Mouse (Mus musculus): ENCODE results near the gene Fam122b. TPM values are rescaled to one million over a fixed set of nuclear protein-coding genes. Genes with fewer than 3 reads are reported as not detected.

Gene Fam122b
- total and polyA plus RNA-seq, 3 experiments: 1.6 to 4.3 (median 2.2) TPM

GRCm38 (mm10) chrX:53211756-53212483 lies 57.7 kb downstream of the Fam122b start:
- peak; percentile 50 to 51 for DNase-seq
- Histone ChIP-seq H3K79me2 (replicated peaks; ENCODE audit: control insufficient read depth, insufficient read depth, low read length) (no peaks in the 10 kb centered on the region), H3K27ac (no peak overlapping the region), H3K4me3 (no peak overlapping the region), H3K36me3 (ENCODE audit: control insufficient read depth, insufficient read depth, low read length) (no peaks in the 10 kb centered on the region), H3K27me3 (ENCODE audit: control insufficient read depth, insufficient read depth, low read length) (no peaks in the 10 kb centered on the region), H3K9ac (ENCODE audit: low read depth, low read length) (no peak overlapping the region), H3K4me1 (ENCODE audit: control insufficient read depth, insufficient read depth, low read length) (peaks cover 3% of the 10 kb centered on the region)
- no peak for TF ChIP-seq EP300 (IDR thresholded peaks at IDR 0.05; ENCODE audit: insufficient read depth, low read depth, low read length)
- WGBS: 41% methylated on average over 7 of the region's 7 CpGs
- intact Hi-C loops (cut with DNase I): loop anchor here (10.0 kb wide), 1 partner anchor 97 kb away; no protein-coding TSS in a partner anchor

- no peak overlapping the region for H3K27ac ChIP-seq
- DNase-seq: no peak
- no peaks in the 10 kb centered on the region for H3K79me2 ChIP-seq (replicated peaks; ENCODE audit: control insufficient read depth, insufficient read depth, low read length)
- H3K4me3 ChIP-seq: no peak overlapping the region
- TF ChIP-seq POLR2A (IDR thresholded peaks at IDR 0.05; ENCODE audit: insufficient read depth, low read depth, low read length) (no peak), CTCF (IDR thresholded peaks at IDR 0.05) (no peak), EP300 (IDR thresholded peaks at IDR 0.05; ENCODE audit: insufficient read depth, low read depth, low read length) (no peak)
- intact Hi-C loops (cut with DNase I): no loop called here
- H3K36me3 ChIP-seq (ENCODE audit: control insufficient read depth, insufficient read depth, low read length): no peaks in the 10 kb centered on the region
- no peaks in the 10 kb centered on the region for H3K27me3 ChIP-seq (ENCODE audit: control insufficient read depth, insufficient read depth, low read length)
- H3K9ac ChIP-seq (ENCODE audit: low read depth, low read length): no peak overlapping the region
- whole genome bisulfite sequencing: 71% methylated on average over 7 of the region's 7 CpGs
- peaks cover 1% of the 10 kb centered on the region for H3K4me1 ChIP-seq (ENCODE audit: control insufficient read depth, insufficient read depth, low read length)
Measured at GRCm38 (mm10) chrX:53209431-53209830, 60.2 kb downstream of the Fam122b start.

DNA sequence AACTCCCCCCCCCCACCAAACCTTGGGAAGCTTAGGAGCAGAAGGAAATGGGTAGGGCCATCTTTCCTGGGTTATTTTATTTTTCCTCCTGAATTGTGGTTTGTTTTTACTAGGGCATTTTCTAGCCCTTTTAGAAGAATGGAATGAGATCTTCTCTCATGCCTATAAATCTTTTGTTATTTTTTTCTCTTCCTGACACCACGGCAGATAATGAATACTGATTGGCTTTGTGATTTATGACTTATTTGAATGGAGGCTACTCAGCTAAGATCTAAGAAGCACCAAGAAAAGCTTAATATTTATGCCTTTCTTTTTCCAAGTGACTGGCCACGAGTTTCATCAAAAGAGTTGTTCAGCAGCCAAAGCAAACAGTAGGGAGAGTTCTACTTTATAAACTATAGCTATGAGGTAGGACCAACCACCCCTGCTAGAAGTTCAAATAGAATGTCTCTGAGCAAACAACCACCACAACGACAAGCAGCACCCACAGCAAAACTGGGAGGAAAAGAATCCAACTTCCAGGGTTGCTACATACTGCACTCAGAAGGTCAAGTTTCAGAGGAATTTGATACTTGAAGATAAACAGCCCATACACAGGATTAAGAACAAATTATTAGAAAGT lies 64.8 kb downstream of the Fam122b start:
- intact Hi-C loops (cut with DNase I): no loop called here
- H3K27me3 ChIP-seq (ENCODE audit: control insufficient read depth, insufficient read depth, low read length): no peaks in the 10 kb centered on the region
- H3K9ac ChIP-seq (ENCODE audit: low read depth, low read length): no peak overlapping the region
- DNase-seq: no peak
- 30% methylated on average over 3 of the region's 3 CpGs for WGBS
- TF ChIP-seq EP300 (IDR thresholded peaks at IDR 0.05; ENCODE audit: insufficient read depth, low read depth, low read length): no peak
- no peak for TF ChIP-seq CTCF (IDR thresholded peaks at IDR 0.05)
- TF ChIP-seq POLR2A (IDR thresholded peaks at IDR 0.05; ENCODE audit: insufficient read depth, low read depth, low read length): no peak
- no peak overlapping the region for H3K27ac ChIP-seq
- H3K36me3 ChIP-seq (ENCODE audit: control insufficient read depth, insufficient read depth, low read length): no peaks in the 10 kb centered on the region
- no peaks in the 10 kb centered on the region for H3K79me2 ChIP-seq (replicated peaks; ENCODE audit: control insufficient read depth, insufficient read depth, low read length)
- no peaks in the 10 kb centered on the region; the same call in 1 of the 2 replicates for H3K4me1 ChIP-seq (ENCODE audit: control insufficient read depth, insufficient read depth, low read length)
- no peak overlapping the region for H3K4me3 ChIP-seq

- no peak overlapping the region for H3K9ac ChIP-seq (ENCODE audit: low read depth, low read length)
- H3K4me3 ChIP-seq: no peak overlapping the region
- no peaks in the 10 kb centered on the region for H3K79me2 ChIP-seq (replicated peaks; ENCODE audit: control insufficient read depth, insufficient read depth, low read length)
- H3K4me1 ChIP-seq (ENCODE audit: control insufficient read depth, insufficient read depth, low read length): no peaks in the 10 kb centered on the region
- H3K36me3 ChIP-seq (ENCODE audit: control insufficient read depth, insufficient read depth, low read length): no peaks in the 10 kb centered on the region
- H3K27me3 ChIP-seq (ENCODE audit: control insufficient read depth, insufficient read depth, low read length): no peaks in the 10 kb centered on the region
- no peak overlapping the region for H3K27ac ChIP-seq
- TF ChIP-seq POLR2A (IDR thresholded peaks at IDR 0.05; ENCODE audit: insufficient read depth, low read depth, low read length) (no peak), CTCF (IDR thresholded peaks at IDR 0.05) (no peak), EP300 (IDR thresholded peaks at IDR 0.05; ENCODE audit: insufficient read depth, low read depth, low read length) (no peak)
- WGBS: 64% methylated on average over 5 of the region's 5 CpGs
- DNase-seq: no peak
- intact Hi-C loops (cut with DNase I): no loop called here
Measured at GRCm38 (mm10) chrX:53201616-53202015, 68.0 kb downstream of the Fam122b start.

- no peak overlapping the region for H3K9ac ChIP-seq (ENCODE audit: low read depth, low read length)
- DNase-seq: no peak
- 58% methylated on average over 4 of the region's 4 CpGs for WGBS
Measured at GRCm38 (mm10) chrX:53197681-53198080, 71.9 kb downstream of the Fam122b start.

DNA sequence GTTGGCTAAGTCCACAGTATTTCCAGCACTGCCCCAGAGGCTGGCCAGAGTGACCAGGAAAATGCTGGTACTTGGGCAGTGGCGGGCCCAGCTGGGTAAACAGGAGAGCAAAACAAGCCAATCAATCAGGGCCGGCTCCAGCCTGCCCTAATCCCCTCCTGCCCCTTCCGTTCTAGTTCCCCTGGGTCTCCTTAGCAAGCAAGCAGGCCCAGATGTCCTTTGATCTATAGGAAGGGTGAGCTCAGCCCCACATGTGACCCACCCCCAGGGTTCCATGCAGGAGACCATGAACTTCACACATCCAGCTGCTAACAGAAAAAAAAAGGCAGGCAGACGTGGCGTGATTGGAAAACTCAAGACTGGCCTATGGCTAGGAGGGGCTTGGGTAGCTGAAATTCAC lies 73.2 kb downstream of the Fam122b start:
- Histone ChIP-seq H3K27ac (no peak overlapping the region), H3K4me3 (no peak overlapping the region), H3K9ac (ENCODE audit: low read depth, low read length) (no peak overlapping the region), H3K27me3 (ENCODE audit: control insufficient read depth, insufficient read depth, low read length) (no peaks in the 10 kb centered on the region), H3K4me1 (ENCODE audit: control insufficient read depth, insufficient read depth, low read length) (no peaks in the 10 kb centered on the region), H3K36me3 (ENCODE audit: control insufficient read depth, insufficient read depth, low read length) (no peaks in the 10 kb centered on the region), H3K79me2 (replicated peaks; ENCODE audit: control insufficient read depth, insufficient read depth, low read length) (no peaks in the 10 kb centered on the region)
- 90% methylated on average over 4 of the region's 5 CpGs for WGBS
- TF ChIP-seq EP300 (IDR thresholded peaks at IDR 0.05; ENCODE audit: insufficient read depth, low read depth, low read length) (no peak), CTCF (IDR thresholded peaks at IDR 0.05) (no peak), POLR2A (IDR thresholded peaks at IDR 0.05; ENCODE audit: insufficient read depth, low read depth, low read length) (no peak)
- DNase-seq: no peak
- intact Hi-C loops (cut with DNase I): no loop called here

More at GRCm38 (mm10) chrX:53197681-53198080, 71.9 kb downstream of the Fam122b start:
- Histone ChIP-seq H3K27me3 (ENCODE audit: control insufficient read depth, insufficient read depth, low read length) (no peaks in the 10 kb centered on the region), H3K4me3 (no peak overlapping the region), H3K27ac (no peak overlapping the region), H3K79me2 (replicated peaks; ENCODE audit: control insufficient read depth, insufficient read depth, low read length) (no peaks in the 10 kb centered on the region), H3K36me3 (ENCODE audit: control insufficient read depth, insufficient read depth, low read length) (no peaks in the 10 kb centered on the region), H3K4me1 (ENCODE audit: control insufficient read depth, insufficient read depth, low read length) (no peaks in the 10 kb centered on the region)
- TF ChIP-seq POLR2A (IDR thresholded peaks at IDR 0.05; ENCODE audit: insufficient read depth, low read depth, low read length): no peak
- TF ChIP-seq EP300 (IDR thresholded peaks at IDR 0.05; ENCODE audit: insufficient read depth, low read depth, low read length): no peak
- TF ChIP-seq CTCF (IDR thresholded peaks at IDR 0.05): no peak
- intact Hi-C loops (cut with DNase I): no loop called here

Other genes starting within 250 kb of the Fam122b start
- not detected for gene Plac1, start 29.7 kb downstream of the Fam122b start, total RNA-seq (2021)
- 0.38 TPM in 1 of 2 replicates, not detected in the other for gene Plac1, start 29.7 kb downstream of the Fam122b start, polyA plus RNA-seq (2012; rRNA removed)
- gene Fam122c, start 3.6 kb upstream of the Fam122b start, total RNA-seq (2021): not detected
- gene Fam122c, start 3.6 kb upstream of the Fam122b start, polyA plus RNA-seq (2012; rRNA removed): not detected in 2 replicates
- gene Mospd1, start 100.7 kb upstream of the Fam122b start, total RNA-seq (2021): 10 to 100 TPM; 32.0 to 41.9 TPM
- 8.6 and 18.1 TPM in 2 replicates for gene Mospd1, start 100.7 kb upstream of the Fam122b start, polyA plus RNA-seq (2012; rRNA removed)
- gene Etd, start 165.1 kb upstream of the Fam122b start, total RNA-seq (2021): not detected
- gene Etd, start 165.1 kb upstream of the Fam122b start, polyA plus RNA-seq (2012; rRNA removed): not detected in 2 replicates

Measured in heart, adult 2 months (tissue).